Mouse (Mus musculus) ovary, postnatal 14 days (tissue): ENCODE measurements around the gene Iqcc.

Experiments
- DNase-seq: peaks from one replicate; pipeline ENCODE4 v3.0.0; 2022; ENCODE audit warnings: low spot score

The Iqcc gene

GRCm38 (mm10) chr4:129618786-129619691 lies at the start of gene Iqcc:
Iqcc (minus strand) TSS chr4:129619099.
- peak; percentile 95 for DNase-seq

GRCm38 (mm10) chr4:129662255-129662813 lies 43.4 kb upstream of the Iqcc start:
- DNase-seq: no peak

- DNase-seq: no peak
Measured at GRCm38 (mm10) chr4:129661584-129661983, 42.7 kb upstream of the Iqcc start.

- DNase-seq: no peak
Measured at GRCm38 (mm10) chr4:129654770-129655169, 35.9 kb upstream of the Iqcc start.

GRCm38 (mm10) chr4:129650359-129650758 lies 31.5 kb upstream of the Iqcc start:
- DNase-seq: no peak

- DNase-seq: no peak
Measured at GRCm38 (mm10) chr4:129648656-129649055, 29.8 kb upstream of the Iqcc start.

GRCm38 (mm10) chr4:129645204-129645603 lies 26.3 kb upstream of the Iqcc start:
- DNase-seq: no peak

GRCm38 (mm10) chr4:129641756-129642155 lies 22.9 kb upstream of the Iqcc start:
- no peak for DNase-seq

GRCm38 (mm10) chr4:129640638-129641467 lies 22.0 kb upstream of the Iqcc start, which contains the start of gene Txlna:
Txlna (minus strand) TSS chr4:129641065.
- DNase-seq: peak; percentile 89

- peak; percentile 21 for DNase-seq
Measured at GRCm38 (mm10) chr4:129640101-129640637, 21.3 kb upstream of the Iqcc start.

- DNase-seq: no peak
Measured at GRCm38 (mm10) chr4:129639221-129639620, 20.3 kb upstream of the Iqcc start.

- no peak for DNase-seq
Measured at GRCm38 (mm10) chr4:129633852-129634251, 15.0 kb upstream of the Iqcc start.

- no peak for DNase-seq
Measured at GRCm38 (mm10) chr4:129631867-129632266, 13.0 kb upstream of the Iqcc start.

GRCm38 (mm10) chr4:129630944-129631343 lies 12.0 kb upstream of the Iqcc start:
- DNase-seq: no peak

GRCm38 (mm10) chr4:129626035-129626434 lies 7.1 kb upstream of the Iqcc start:
- no peak for DNase-seq

- DNase-seq: no peak
Measured at GRCm38 (mm10) chr4:129625496-129625895, 6.6 kb upstream of the Iqcc start.

GRCm38 (mm10) chr4:129625029-129625370 lies 6.1 kb upstream of the Iqcc start:
- DNase-seq: no peak

GRCm38 (mm10) chr4:129624281-129625028 lies 5.6 kb upstream of the Iqcc start:
- DNase-seq: peak; percentile 62

GRCm38 (mm10) chr4:129623681-129624091 lies 4.8 kb upstream of the Iqcc start, which contains the start of gene Ccdc28b:
Ccdc28b (minus strand) TSS chr4:129623947.
- DNase-seq: no peak

- no peak for DNase-seq
Measured at GRCm38 (mm10) chr4:129622803-129623535, 4.1 kb upstream of the Iqcc start.
